Mouse (Mus musculus): Measurements from ENCODE around the gene Ceacam20.
A peak's percentile ranks its signal among the peaks of the same experiment; 100 is the strongest.
"Not testable (repeated sequence)": the region's sequence is repeated elsewhere in the genome, so short reads cannot be mapped to it uniquely, and the experiment has no call there.

Ceacam20 gene

GRCm38 (mm10) chr7:19964985-19965579 lies at the start of gene Ceacam20:
Ceacam20 (plus strand) TSS chr7:19965412.
- no peak for DNase-seq (ENCODE audit: low spot score)

- DNase-seq (ENCODE audit: low spot score) = no peak
Observed at GRCm38 (mm10) chr7:19920166-19920505, 45.1 kb upstream of the Ceacam20 start.

- peak; percentile 80 for DNase-seq (ENCODE audit: low spot score)
Observed at GRCm38 (mm10) chr7:19920506-19921261, 44.5 kb upstream of the Ceacam20 start, which contains the start of gene Pvr. Pvr (minus strand) TSS chr7:19921160.

DNA sequence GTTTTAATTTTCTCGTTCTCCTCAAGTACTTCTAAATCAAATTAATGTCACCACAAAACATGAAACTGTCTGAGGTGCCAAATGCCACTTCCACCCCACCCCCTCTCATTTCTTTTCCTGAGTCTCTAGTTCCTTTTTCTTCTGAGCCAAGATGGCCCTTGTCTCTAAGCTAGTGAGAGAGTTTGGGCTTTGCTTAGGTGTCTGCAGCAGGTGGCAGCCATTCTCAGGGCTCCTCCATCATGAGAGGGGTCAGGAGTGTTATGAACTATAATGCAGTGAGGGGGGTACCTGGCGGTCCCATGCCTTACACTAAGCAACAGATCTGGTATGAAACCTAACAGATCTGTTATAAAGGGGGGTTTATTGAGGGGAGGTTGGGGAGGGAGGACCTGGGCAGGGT lies 41.9 kb upstream of the Ceacam20 start:
- no peak for DNase-seq (ENCODE audit: low spot score)

DNA sequence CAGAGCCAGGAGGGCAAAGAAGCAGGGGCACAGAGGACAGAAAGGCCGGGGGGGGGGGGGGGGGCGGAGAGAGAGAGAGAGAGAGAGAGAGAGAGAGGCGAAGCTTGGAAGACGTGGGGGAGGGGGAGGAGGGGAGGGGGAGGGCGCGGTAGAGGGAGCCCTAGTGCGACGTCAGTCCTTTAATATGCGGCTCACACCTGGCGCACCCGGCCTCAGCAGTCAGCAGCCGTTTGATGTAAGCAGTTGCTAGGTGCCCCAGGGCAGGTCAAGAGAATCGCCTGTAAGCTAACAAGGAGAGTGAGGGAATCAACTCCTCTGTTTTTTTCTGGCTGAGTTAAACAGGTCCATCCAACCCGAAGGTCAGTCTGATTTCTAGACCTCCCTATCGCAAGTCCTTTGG lies 41.4 kb upstream of the Ceacam20 start:
- no peak for DNase-seq (ENCODE audit: low spot score)

DNA sequence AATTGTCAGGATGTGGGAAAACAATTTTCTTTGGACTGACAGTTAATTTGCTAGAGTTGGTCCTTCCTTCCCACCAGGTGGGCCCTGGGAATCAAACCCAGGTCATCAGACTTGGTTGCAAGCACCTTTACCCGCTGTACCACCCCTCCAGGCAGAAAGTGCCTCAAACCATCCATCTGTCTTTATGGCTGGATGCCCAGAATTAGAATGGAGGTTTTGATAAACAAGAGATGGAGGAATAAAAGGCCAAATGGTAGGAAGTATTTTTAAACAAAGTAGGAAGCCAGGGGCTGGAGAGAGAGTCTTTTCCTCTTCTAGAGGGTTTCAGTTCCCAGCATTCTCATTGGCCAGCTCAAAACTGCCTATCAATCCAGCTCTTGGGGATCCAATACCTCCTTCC lies 39.8 kb upstream of the Ceacam20 start:
- DNase-seq (ENCODE audit: low spot score) = no peak

- DNase-seq (ENCODE audit: low spot score) = no peak
Observed at GRCm38 (mm10) chr7:19926849-19927480, 38.2 kb upstream of the Ceacam20 start.

GRCm38 (mm10) chr7:19928486-19928885 lies 36.7 kb upstream of the Ceacam20 start:
- no peak for DNase-seq (ENCODE audit: low spot score)

GRCm38 (mm10) chr7:19930481-19930880 lies 34.7 kb upstream of the Ceacam20 start:
- not testable (repeated sequence) for DNase-seq (ENCODE audit: low spot score)

DNA sequence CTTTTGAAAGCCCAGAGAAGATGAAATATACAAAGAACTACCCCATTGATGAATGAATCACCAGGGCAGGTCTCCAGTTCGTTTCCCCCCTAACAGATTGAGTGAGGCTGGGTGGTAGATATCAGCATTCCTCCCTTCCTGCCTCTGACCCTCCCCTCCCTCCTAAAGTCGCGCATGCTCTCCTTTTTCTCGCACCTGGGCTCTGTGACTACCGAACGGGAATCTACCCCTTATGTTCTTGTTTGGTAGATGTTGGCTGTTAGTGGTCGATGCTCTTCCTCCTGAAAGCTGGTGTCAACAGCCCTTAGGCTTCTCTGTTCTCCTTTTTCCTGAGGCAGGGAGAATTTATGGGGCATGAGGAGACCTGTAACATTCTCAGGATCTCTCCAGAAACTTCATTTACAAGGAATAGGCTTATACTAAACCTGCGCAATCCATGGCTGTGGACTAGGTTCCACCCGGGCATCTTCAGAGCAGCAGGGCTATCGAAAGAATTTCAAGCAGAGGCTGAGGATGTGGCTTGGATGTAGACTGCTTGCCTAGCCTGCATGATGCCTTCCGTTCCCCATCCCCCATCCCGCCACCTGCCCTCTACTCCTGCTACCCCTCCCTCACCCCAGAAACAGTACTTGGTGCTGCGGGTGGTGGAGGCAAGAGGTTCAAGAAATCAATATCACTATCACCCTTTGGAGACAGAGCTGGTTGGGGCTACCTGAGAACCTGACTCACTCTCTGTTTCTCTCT lies 32.9 kb upstream of the Ceacam20 start:
- no peak for DNase-seq (ENCODE audit: low spot score)

DNA sequence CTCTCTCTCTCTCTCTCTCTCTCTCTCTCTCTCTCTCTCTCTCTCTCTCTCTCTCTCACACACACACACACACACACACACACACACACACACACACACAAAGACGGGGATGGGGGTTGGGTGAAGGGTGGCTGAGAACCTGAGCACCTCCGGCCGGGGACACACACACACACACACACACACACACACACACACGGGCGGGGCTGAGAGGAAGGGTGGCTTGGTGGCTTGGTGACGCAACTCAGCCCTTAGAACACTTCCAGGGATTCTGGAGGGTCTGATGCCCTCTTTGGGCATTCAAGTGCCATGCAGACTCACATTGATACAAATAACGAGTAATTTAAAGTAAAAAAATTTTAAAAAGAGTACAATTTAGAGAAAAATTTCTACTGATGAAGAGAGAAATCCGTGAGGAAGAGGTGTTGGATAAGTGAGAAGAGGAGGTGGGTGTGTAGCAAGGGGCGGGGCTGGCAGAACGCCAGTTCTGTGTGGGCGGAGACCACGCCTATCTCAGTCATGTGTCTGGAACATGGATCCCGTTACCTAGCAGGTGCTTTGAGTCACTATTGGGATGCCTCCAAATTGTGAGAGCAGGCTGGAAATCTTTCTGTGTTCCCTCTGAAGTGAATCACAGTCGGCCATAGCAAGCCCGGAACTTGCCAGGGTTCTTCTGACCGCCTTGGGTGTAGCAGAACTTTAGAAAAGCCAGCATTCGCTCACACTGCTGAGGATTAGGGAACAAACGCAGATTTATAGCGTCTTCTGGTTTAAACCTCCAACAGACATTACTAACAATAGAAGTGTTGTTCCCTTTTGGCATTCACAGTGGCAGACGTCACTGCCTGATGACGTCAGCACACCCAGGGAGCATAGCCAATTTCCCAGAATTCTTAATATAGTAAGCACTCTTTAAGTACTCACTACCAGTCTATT lies 32.1 kb upstream of the Ceacam20 start:
- peak; percentile 66 for DNase-seq (ENCODE audit: low spot score)

DNA sequence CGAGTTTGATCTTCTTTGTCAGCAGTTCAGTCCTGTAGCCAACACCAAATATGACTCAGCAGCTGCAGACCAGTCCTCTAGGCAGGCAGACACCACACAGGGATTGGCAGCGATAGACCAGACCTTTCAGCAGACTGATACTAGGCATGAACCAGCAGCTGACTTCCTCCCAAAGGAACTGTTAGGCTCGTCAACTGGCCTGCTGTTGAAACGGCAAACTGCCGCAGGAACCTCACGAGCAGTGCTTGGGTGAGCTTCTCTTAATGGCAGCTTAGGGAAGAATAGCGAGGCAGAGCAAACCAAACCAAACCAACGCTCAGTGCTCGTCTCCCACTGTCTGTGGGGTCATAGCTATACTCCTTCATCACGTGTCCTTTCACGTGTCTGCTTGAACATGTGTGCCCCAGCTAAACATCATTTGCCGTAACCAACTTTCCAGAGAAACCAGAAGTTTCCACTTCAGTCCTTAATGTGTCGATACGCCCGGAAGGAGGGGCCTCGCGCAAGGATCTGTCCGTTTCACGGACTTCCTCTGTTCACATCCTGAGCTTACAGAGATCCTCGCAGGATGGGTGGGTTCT lies 30.0 kb upstream of the Ceacam20 start:
- no peak for DNase-seq (ENCODE audit: low spot score)

DNA sequence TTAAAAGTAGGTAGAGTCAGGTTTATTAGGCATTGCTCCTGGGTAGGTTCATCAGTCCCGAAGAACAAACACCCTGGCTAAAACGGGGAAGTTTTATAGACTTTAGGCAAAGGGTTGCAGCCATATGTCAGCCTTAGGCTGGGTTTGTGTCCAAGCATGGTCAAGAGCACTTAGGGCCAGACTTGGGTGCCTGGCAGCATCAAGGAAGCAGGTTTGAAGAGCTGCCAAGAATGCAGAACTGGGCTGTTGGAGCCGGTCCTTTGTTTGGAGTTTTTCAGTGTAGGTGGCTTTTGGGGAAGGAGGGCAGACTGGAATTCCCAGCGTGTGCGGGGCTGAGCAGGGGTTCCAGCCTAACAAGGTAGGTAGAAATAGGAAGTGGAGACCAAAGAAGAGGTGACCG lies 29.3 kb upstream of the Ceacam20 start:
- DNase-seq (ENCODE audit: low spot score) = no peak

DNA sequence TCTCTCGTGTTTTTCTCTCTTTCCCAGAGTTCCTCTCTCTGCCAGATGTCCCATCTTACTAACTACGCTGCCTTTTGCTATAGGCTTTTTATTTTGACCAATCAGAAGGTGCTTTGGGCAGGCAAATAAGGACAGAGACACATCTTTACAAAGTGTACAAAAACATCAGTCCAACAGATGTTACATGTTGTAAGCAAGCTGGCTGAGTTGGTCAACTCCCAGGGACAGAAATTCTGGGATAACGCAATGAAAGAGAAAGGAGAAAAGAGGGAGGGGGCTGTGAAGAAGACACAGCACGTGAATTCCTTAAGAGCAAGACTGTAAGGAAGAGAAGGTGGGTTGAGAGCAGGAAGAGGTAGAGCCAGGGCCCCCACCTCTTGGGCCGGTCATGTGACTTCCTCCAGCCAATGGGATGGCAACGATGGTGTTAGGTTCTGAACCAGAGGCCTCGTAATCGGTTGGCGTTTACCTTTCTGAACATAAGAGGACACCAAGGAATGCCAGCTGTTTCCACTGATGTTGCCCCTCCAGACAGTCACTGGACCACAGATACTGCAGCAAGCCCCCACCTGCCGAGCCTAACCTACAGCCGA lies 27.9 kb upstream of the Ceacam20 start:
- no peak for DNase-seq (ENCODE audit: low spot score)

DNA sequence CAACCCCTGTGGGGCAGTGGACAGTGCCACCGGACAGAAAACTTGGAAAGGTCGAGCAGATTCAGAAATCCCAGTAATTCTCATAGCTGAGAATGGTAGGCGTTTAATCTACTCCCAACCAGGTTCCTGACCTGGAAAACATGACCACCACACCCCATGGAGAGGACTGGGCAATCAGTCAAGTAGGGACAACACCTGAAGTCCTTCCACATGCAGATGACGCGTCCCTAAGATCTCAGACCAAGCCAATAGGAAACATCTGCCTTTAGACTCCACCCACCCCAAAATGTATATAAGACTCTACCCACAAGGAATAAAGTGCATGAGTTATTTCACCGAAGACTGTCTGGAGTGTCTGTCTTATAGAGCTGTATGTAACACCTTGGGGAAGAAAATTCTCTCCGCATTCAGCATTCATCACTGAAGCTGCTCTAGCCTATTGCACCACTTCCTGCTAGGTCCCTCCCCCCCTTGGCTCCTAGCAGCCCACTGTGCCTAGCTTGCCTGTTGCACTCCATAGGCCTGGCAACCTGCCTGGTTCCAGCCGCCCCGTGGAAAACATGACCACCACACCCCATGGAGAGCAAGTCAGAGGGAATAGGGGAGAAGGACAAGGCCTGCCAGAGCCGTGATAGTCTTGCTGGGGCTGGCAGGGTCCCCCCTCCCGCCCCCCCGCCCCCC lies 25.5 kb upstream of the Ceacam20 start:
- peak; percentile 79 for DNase-seq (ENCODE audit: low spot score)

- DNase-seq (ENCODE audit: low spot score) = no peak
Observed at GRCm38 (mm10) chr7:19940256-19940655, 25.0 kb upstream of the Ceacam20 start.

GRCm38 (mm10) chr7:19944709-19945108 lies 20.5 kb upstream of the Ceacam20 start:
- no peak for DNase-seq (ENCODE audit: low spot score)

DNA sequence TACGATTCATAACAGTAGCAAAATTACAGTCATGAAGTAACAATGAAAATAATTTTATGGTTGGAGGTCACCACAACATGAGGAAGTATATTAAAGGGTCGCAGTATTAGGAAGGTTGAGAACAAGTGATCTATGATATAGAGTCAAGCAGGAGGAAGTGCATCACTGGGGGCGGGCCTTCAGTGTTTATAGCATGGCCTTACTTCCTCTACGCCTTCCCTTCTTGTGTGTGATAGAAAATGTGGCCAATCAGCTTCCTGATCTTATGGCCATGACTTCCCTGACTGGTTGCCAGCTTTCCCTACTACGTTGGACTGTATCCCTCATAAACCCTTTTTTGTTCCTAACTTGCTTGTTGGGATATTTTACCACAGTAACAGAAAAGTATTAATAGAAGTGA lies 20.0 kb upstream of the Ceacam20 start:
- no peak for DNase-seq (ENCODE audit: low spot score)

- no peak for DNase-seq (ENCODE audit: low spot score)
Observed at GRCm38 (mm10) chr7:19945821-19946515, 19.2 kb upstream of the Ceacam20 start.

- DNase-seq (ENCODE audit: low spot score) = no peak
Observed at GRCm38 (mm10) chr7:19948956-19949355, 16.3 kb upstream of the Ceacam20 start.

Data from ovary, postnatal 36 days (tissue).